Mouse (Mus musculus): ENCODE results near the gene Ttc22. TPM values are rescaled to one million over a fixed set of nuclear protein-coding genes. Genes with fewer than 3 reads are reported as not detected.

The Ttc22 gene
- polyA plus RNA-seq, 1 experiment from 2014 or later: 0.12 TPM

- no peak for ATAC-seq (replicated peaks; ENCODE audit: low FRiP score)
- Histone ChIP-seq H3K27me3 (replicated peaks; ENCODE audit: control insufficient read depth, insufficient read depth, low read length) (no peaks in the 10 kb centered on the region), H3K4me2 (no peak overlapping the region), H3K4me3 (ENCODE audit: low read depth, low read length) (no peak overlapping the region), H3K4me1 (replicated peaks; ENCODE audit: control insufficient read depth, insufficient read depth, low read length) (peaks cover 19% of the 10 kb centered on the region), H3K36me3 (ENCODE audit: control insufficient read depth, insufficient read depth, low read length) (peaks cover 4% of the 10 kb centered on the region), H3K27ac (ENCODE audit: low read depth, low read length) (no peak overlapping the region), H3K9me3 (ENCODE audit: control insufficient read depth, low read length) (no peaks in the 10 kb centered on the region), H3K9ac (ENCODE audit: low read depth, low read length) (no peak overlapping the region)
- DNase-seq (ENCODE audit: low spot score): no peak
- 37% methylated on average over 2 of the region's 2 CpGs for WGBS
Observed at GRCm38 (mm10) chr4:106680955-106681354, 58.7 kb downstream of the Ttc22 start.

- Histone ChIP-seq H3K9me3 (ENCODE audit: control insufficient read depth, low read length) (no peaks in the 10 kb centered on the region), H3K27me3 (replicated peaks; ENCODE audit: control insufficient read depth, insufficient read depth, low read length) (no peaks in the 10 kb centered on the region), H3K4me2 (no peak overlapping the region), H3K4me1 (replicated peaks; ENCODE audit: control insufficient read depth, insufficient read depth, low read length) (peaks cover 11% of the 10 kb centered on the region), H3K36me3 (ENCODE audit: control insufficient read depth, insufficient read depth, low read length) (no peaks in the 10 kb centered on the region), H3K27ac (ENCODE audit: low read depth, low read length) (no peak overlapping the region), H3K9ac (ENCODE audit: low read depth, low read length) (no peak overlapping the region), H3K4me3 (ENCODE audit: low read depth, low read length) (no peak overlapping the region)
- ATAC-seq (replicated peaks; ENCODE audit: low FRiP score): peak; percentile 60
- no peak for DNase-seq (ENCODE audit: low spot score)
- WGBS: 22% methylated on average over 3 of the region's 3 CpGs
Observed at GRCm38 (mm10) chr4:106688636-106689296, 66.5 kb downstream of the Ttc22 start.

Other genes starting within 250 kb of the Ttc22 start
- gene Pcsk9, start 158.1 kb upstream of the Ttc22 start, polyA plus RNA-seq (2014; fragmentation: Nextera tagmentation; extraction: Ambion mirVana): 71.5 and 75.4 TPM in 2 replicates
- gene Bsnd, start 130.1 kb upstream of the Ttc22 start, polyA plus RNA-seq (2014; fragmentation: Nextera tagmentation; extraction: Ambion mirVana): not detected in 2 replicates
- 22.9 and 23.0 TPM in 2 replicates for gene Dhcr24, start 61.4 kb upstream of the Ttc22 start, polyA plus RNA-seq (2014; fragmentation: Nextera tagmentation; extraction: Ambion mirVana)
- gene Lexm, start 5.2 kb upstream of the Ttc22 start, polyA plus RNA-seq (2014; fragmentation: Nextera tagmentation; extraction: Ambion mirVana): 0.30 and 0.52 TPM in 2 replicates
- 11.5 and 11.7 TPM in 2 replicates for gene Pars2, start 28.6 kb downstream of the Ttc22 start, polyA plus RNA-seq (2014; fragmentation: Nextera tagmentation; extraction: Ambion mirVana)
- gene Ttc4, start 56.5 kb downstream of the Ttc22 start, polyA plus RNA-seq (2014; fragmentation: Nextera tagmentation; extraction: Ambion mirVana): 72.3 and 74.8 TPM in 2 replicates
- 0.22 TPM in 2 replicates for gene Mroh7, start 108.5 kb downstream of the Ttc22 start, polyA plus RNA-seq (2014; fragmentation: Nextera tagmentation; extraction: Ambion mirVana)
- gene Fam151a, start 111.5 kb downstream of the Ttc22 start, polyA plus RNA-seq (2014; fragmentation: Nextera tagmentation; extraction: Ambion mirVana): 0.11 TPM in 1 of 2 replicates, not detected in the other
- gene Acot11, start 182.6 kb downstream of the Ttc22 start, polyA plus RNA-seq (2014; fragmentation: Nextera tagmentation; extraction: Ambion mirVana): 2.9 and 3.9 TPM in 2 replicates

All from liver, embryonic 11.5 days (tissue).